Mouse (Mus musculus) thymus, adult 2 months (tissue): ENCODE results near the gene Myrip.

Experiments
- CTCF ChIP-seq: fragments of 200-500 bp; IDR thresholded peaks from 2 replicates; pipeline ENCODE4 v1.5.1; 2012; ENCODE audit warnings: mild to moderate bottlenecking, control low read depth, low read length, moderate library complexity, borderline replicate concordance; ENCODE audit not compliant: control insufficient read depth, poor library complexity, insufficient read depth; ENCODE audit errors: extremely low read depth
- POLR2A ChIP-seq: fragments of 200-500 bp; IDR thresholded peaks from 2 replicates; pipeline ENCODE4 v1.6.1; 2012; ENCODE audit warnings: mild to moderate bottlenecking, low read length, control low read depth, moderate library complexity; ENCODE audit not compliant: control insufficient read depth, poor library complexity, insufficient read depth; ENCODE audit errors: extremely low read depth

GRCm38 (mm10) chr9:120435841-120436240 lies 134.5 kb downstream of the Myrip start:
- TF ChIP-seq POLR2A = no peak
- no peak for TF ChIP-seq CTCF
